Mouse (Mus musculus): ENCODE data around the gene Adgrv1. TPM values are rescaled to one million over a fixed set of nuclear protein-coding genes. Genes with fewer than 3 reads are reported as not detected.

Adgrv1 gene
- polyA plus RNA-seq, 1 experiment = not detected

DNA sequence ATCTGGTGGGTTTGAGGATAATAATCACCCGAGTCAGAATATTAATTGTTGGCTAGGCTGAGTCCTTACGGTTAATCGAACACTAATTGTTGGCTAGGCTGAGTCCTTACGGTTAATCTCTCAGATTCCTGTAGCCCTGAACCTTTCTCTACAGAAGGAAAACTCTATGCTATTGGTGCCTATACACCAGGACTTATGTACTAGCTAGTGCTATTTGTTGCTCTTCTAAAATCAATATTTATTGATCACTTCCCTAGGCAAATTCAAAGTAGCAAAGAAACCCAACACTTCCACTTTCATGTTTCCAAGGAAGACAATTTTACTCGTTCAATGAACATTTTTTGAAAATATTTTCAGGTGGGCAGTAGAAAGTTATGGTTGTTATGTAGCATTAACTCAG is 278.4 kb downstream of the Adgrv1 start:
- Histone ChIP-seq H3K4me1 (ENCODE audit: control insufficient read depth, insufficient read depth, insufficient read length, low read length) (no peaks in the 10 kb centered on the region; the same call in none of the 2 replicates), H3K4me3 (ENCODE audit: insufficient read depth, low read depth, low read length) (no peak overlapping the region)

DNA sequence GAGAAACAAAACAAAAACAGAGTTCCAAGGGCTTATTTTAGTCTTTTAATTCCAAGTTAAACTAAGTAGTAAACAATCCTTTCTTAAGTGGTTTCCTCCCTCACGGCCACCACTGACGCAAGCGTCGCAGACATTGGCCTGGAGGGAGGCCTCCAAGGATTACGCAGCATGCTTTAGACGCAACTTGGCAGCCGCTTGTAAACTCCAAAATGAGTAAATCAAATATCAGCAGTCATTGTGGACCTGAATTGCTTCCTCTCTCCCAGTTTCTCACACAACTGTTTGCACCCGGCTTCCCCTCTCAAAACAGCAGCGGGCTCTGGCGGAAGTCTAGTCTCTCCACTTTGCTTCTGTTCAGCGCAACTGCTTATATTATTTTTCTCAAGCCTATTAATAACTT is 280.7 kb downstream of the Adgrv1 start:
- H3K27ac ChIP-seq (replicated peaks; ENCODE audit: low read depth, low read length) = no peak overlapping the region
- no peaks in the 10 kb centered on the region; the same call in 1 of the 2 replicates for H3K4me1 ChIP-seq (ENCODE audit: control insufficient read depth, insufficient read depth, insufficient read length, low read length)
- H3K4me3 ChIP-seq (ENCODE audit: insufficient read depth, low read depth, low read length) = peak overlapping the region; percentile 1; the same call in 1 of the 2 replicates

More for the DNA sequence above, 278.4 kb downstream of the Adgrv1 start:
- no peak overlapping the region for H3K27ac ChIP-seq (replicated peaks; ENCODE audit: low read depth, low read length)

DNA sequence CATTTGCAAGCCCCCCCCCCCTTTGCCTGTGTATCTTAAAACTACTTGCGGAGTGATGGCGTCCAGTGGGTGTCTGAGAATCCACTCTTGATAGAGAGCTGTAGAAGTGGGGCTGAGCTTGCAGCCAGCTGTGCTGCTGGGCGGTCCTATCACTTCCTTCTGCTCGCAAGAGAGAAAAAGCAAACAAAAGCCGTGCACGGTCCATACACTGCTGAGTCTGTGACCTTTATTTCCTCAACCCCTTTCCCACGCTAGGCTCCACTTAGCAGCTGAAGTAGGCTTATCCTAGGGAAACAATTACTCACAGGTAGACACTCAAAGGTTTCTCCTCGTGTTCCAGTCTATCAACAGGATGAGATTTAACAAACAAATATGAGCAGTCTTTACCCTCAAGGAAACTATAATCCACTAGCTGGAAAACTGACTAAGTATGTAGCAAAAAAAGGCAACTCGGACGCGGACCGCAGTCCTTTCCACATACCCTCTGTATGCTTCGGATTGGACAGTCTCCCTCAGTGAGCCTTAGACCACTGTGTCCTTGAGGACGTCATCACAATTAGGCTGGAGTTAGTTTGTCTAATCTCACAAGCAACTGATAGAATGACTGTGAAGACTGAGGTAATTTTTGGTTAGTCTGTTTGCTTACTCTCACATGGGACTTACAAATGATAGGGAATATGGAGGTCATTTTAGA is 281.3 kb downstream of the Adgrv1 start:
- peak overlapping the region; percentile 87 for H3K27ac ChIP-seq (replicated peaks; ENCODE audit: low read depth, low read length)
- H3K4me3 ChIP-seq (ENCODE audit: insufficient read depth, low read depth, low read length) = peak overlapping the region; percentile 40
- no peaks in the 10 kb centered on the region; the same call in 1 of the 2 replicates for H3K4me1 ChIP-seq (ENCODE audit: control insufficient read depth, insufficient read depth, insufficient read length, low read length)

DNA sequence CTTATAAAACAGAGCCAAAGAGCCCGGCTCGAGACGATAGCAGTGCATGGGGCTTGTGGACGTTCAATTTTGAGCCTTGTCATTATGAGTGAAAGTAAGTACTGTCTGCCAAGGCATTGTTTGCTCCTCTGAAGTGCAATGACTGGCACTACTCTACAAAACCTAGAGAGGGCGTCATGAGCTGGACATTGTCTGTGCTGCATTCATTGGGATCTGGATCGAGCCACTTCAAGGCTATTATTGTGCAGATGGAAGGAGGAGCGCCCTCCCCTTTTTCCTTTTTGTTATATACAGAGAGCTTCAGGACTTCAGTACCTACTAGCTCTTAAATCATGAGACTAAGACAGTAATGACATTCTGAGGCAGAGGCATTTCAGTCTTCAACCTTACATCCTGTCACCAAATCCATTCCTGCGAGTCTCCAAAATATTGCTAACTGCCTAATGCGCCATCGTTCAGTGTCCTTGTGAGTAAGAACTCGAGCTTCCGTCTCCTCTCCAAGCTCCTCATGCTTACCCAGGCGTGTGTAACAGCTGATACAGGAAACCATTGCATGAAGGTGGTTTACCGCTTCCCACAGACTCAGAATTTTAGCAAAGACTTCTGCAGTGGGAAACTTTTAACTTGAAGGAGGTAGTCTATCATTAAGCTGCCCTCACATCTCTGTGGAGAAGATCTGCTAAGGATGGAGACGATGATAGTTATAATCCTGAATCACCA is 285.5 kb downstream of the Adgrv1 start:
- H3K27ac ChIP-seq (replicated peaks; ENCODE audit: low read depth, low read length) = no peak overlapping the region
- H3K4me3 ChIP-seq (ENCODE audit: insufficient read depth, low read depth, low read length) = no peak overlapping the region
- H3K4me1 ChIP-seq (ENCODE audit: control insufficient read depth, insufficient read depth, insufficient read length, low read length) = no peaks in the 10 kb centered on the region

DNA sequence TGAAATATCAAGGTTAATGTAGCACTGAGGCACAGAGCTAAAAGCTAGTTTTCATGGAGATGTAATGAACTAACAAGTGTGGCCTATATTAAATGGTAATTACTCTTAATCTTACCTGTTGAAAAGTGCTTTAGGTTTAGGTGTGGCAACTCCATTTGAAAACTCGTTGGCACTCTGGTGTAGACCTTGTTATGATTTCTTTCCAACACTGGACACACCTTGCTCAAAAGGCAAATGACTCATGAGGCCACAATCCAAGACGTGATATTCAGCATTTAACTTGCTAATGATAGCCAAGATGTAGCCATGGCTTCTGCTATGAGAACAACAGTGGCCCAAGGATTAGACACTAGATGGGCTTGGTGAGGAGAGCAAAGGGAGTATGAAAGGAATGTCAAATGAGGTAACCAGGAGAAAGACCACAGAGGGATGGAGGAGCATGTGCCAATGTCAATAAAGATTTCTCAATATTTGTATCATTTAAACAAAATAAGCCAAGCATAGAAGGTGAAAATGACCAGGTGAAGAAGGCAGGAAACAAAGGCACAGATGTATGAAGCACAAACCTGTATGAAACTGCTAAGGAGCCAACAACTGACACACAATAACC is 289.9 kb downstream of the Adgrv1 start:
- no peak overlapping the region for H3K27ac ChIP-seq (replicated peaks; ENCODE audit: low read depth, low read length)
- H3K4me1 ChIP-seq (ENCODE audit: control insufficient read depth, insufficient read depth, insufficient read length, low read length) = no peaks in the 10 kb centered on the region
- H3K4me3 ChIP-seq (ENCODE audit: insufficient read depth, low read depth, low read length) = no peak overlapping the region

DNA sequence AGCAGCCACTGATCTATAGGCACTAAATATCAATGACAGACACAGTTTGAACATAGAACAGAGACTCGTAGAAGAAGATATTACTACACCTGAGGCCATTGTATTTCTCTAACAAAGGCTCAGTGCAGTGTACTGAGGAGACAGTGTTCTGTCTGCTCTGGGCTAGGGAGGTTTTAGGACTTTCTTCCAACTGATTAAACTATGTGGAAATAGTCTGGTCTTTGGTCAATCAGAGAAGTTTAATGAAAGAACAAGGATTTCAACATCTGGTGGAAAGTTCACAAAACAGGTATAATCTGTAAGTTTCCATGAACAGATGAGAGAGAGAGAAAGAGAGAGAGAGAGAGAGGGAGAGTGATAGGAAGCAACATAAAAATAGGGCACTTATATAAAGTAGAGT is 297.7 kb downstream of the Adgrv1 start:
- H3K27ac ChIP-seq (replicated peaks; ENCODE audit: low read depth, low read length) = no peak overlapping the region

DNA sequence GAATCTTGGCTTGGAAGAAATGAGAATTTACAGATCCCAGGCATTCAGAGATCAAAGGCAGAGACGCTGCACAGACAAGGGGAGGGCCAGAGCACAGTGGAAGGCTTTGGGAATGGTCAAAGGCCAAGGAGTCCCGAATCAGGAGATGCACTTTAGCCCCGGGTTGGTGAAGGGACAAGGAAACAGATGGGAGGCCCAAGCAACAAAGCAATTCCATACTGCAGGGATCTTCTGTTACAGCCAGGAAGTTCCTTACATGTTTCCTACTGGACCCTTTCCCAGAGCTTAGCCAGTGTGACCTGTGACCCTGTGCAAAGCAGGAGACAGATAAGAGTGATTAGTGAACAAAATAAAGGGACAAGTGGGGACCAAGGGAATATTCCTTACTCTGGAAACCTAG is 300.9 kb downstream of the Adgrv1 start:
- H3K4me3 ChIP-seq (ENCODE audit: insufficient read depth, low read depth, low read length) = no peak overlapping the region
- no peaks in the 10 kb centered on the region for H3K4me1 ChIP-seq (ENCODE audit: control insufficient read depth, insufficient read depth, insufficient read length, low read length)
- H3K27ac ChIP-seq (replicated peaks; ENCODE audit: low read depth, low read length) = no peak overlapping the region

More for the DNA sequence above, 297.7 kb downstream of the Adgrv1 start:
- H3K4me3 ChIP-seq (ENCODE audit: insufficient read depth, low read depth, low read length) = no peak overlapping the region
- no peaks in the 10 kb centered on the region for H3K4me1 ChIP-seq (ENCODE audit: control insufficient read depth, insufficient read depth, insufficient read length, low read length)

DNA sequence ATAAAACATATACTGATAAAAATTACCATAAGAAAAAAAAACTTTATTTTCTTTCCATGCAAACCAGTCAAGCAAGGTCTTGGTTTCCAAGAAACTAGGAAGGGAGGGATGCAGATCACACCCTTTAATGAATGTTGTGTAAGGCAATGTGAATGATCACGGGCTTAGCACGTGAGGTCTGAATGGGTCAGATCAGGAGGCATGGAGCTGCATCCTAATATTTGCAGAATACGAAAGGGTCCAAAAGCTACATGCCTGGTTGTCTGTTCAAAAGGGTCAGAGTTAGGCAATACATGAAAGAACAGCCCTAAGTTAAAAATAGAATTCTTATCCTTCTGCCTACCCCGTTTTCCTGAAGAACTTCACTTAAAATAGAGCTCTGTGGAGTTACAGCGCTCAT is 303.2 kb downstream of the Adgrv1 start:
- Histone ChIP-seq H3K27ac (replicated peaks; ENCODE audit: low read depth, low read length) (no peak overlapping the region), H3K4me3 (ENCODE audit: insufficient read depth, low read depth, low read length) (no peak overlapping the region), H3K4me1 (ENCODE audit: control insufficient read depth, insufficient read depth, insufficient read length, low read length) (no peaks in the 10 kb centered on the region)

DNA sequence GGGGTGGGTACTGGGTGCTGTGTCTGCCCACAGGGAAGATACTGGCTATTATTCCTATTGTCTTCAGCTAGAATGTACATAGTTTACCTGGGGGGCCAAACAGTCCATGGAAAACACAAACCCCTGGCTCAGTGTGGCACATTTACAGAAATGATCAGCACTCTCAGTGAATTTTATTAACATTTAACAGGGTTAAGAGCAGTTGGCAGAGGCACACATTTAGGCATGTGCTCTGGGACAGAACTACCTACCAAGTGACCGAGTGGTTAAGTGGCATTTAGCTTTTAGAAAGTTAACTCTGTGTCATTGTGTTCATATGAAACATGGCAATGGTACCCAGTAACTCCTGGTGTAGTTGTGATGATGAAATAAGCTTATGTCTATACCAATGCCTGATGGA is 304.8 kb downstream of the Adgrv1 start:
- H3K4me1 ChIP-seq (ENCODE audit: control insufficient read depth, insufficient read depth, insufficient read length, low read length) = no peaks in the 10 kb centered on the region
- no peak overlapping the region for H3K4me3 ChIP-seq (ENCODE audit: insufficient read depth, low read depth, low read length)
- no peak overlapping the region for H3K27ac ChIP-seq (replicated peaks; ENCODE audit: low read depth, low read length)

DNA sequence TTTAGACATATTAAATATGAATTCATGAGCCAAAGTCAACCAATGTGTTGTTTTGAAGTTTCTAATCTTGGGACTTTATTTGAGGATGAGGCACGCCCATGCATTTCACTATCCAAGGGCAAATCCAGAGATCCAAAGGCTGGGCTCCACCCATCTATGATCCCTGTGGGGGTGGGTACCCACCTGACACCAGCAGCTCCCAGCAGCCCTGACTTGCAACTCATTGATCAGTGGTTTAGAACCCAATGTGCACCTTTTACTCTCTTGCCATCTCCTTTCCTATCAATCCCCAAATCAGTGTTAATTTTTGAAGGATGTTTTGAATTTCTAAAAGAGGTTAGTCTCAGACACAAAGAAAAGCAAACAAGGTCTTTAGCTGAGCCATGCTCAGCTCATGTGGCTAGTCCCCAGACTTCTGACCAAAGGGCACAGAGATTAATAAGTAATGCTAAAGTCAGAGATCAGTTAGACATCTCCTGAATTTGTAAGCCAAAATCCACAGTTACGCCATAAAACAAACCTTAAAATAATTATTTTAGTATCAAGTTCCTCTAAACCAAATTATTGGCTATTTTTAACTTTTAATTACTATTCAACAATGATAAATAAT is 307.2 kb downstream of the Adgrv1 start:
- Histone ChIP-seq H3K4me1 (ENCODE audit: control insufficient read depth, insufficient read depth, insufficient read length, low read length) (no peaks in the 10 kb centered on the region), H3K27ac (replicated peaks; ENCODE audit: low read depth, low read length) (no peak overlapping the region), H3K4me3 (ENCODE audit: insufficient read depth, low read depth, low read length) (no peak overlapping the region)

DNA sequence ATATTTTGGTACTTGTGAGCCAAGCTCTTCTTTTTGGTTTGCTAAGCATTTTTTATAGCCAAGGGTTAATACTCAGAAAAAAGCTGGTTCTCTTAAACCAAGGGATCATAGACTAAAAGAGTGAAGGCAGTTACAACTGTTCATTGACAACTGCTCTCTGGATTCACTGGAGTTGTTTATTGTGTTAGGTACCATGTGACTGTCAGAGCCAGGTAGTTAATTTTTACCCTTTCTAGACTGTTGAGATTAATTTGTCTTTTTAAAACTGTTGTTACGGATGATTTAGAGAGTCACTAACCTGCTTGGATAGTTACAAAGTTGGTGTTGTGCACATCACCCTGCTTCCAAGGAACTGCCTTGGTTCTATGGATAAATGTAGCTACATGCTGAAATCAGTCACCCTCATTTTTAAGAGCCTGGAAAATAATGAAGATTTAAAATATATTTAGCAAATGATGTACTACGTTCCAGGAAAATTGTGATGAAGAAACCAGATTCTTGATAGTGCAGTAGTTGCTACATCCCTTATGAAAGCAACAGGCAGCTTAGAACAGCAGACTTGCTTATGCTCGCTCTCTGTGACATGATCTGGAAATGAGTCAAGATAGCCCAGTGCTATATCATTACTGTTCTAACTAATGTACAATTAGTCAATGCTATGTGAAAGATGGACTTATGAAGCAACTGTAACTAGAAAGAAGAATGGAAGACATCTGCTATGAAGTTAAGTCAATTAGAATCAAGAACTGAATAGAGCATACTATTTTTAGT is 309.2 kb downstream of the Adgrv1 start:
- no peaks in the 10 kb centered on the region for H3K4me1 ChIP-seq (ENCODE audit: control insufficient read depth, insufficient read depth, insufficient read length, low read length)
- H3K4me3 ChIP-seq (ENCODE audit: insufficient read depth, low read depth, low read length) = no peak overlapping the region
- H3K27ac ChIP-seq (replicated peaks; ENCODE audit: low read depth, low read length) = no peak overlapping the region

DNA sequence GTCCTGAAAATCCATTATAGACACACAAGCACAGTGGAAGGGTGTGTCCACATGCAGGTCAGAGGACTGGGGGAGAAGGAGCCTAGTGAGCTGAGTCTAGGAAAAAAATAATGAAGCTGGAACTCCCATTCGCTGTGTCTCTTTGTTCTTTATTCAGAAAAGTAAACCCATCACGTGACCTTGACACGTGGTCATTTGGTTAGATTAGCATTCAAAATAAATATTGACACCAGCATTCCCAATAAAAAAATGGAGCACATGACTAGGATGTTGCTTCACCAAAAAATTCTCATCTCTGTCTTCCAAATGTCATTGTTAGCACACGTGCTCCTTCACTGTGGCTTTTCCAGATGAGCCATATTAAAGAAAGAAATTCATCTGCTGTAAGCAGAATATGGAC is 316.4 kb downstream of the Adgrv1 start:
- Histone ChIP-seq H3K27ac (replicated peaks; ENCODE audit: low read depth, low read length) (no peak overlapping the region), H3K4me3 (ENCODE audit: insufficient read depth, low read depth, low read length) (no peak overlapping the region), H3K4me1 (ENCODE audit: control insufficient read depth, insufficient read depth, insufficient read length, low read length) (0 out of 2 replicates have a peak, but pooled peaks cover 2% of the 10 kb centered on the region)

DNA sequence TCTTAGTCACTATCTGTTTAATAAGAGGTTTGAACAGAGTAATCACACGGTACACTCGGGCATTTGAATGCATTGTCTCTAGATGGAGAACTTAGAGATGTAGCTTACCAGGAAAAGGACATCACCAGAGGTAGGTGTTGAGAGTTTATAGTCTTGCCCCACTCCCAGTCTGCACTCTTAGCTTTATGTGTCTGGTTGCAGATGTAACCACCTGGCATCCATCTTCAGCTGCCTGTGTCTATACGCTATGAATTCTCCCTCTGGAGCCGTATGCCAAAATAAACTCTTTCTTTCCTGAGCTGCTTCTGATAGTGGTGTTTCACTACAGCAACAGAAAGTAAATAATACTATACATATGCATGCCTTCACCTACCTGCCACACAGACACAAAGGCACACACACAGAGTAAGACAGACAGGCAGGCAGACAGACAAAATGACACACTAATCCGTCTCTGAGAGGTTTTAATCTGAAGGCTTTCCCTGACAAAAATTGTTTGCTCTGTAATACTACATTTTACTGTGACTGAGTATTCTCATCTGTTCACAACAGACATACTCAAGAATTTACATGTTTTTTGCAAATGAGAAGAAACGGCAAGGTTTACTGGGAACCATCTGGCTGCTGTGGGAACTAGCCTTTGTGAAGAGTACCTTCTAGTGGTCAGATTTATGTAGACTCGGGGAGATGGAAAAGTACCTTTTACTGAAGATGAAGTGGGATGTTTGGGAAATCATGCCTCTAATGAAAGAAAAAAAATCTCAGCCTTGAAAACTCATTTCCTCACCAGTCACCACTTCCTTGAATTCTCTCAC is 318.4 kb downstream of the Adgrv1 start:
- Histone ChIP-seq H3K27ac (replicated peaks; ENCODE audit: low read depth, low read length) (no peak overlapping the region), H3K4me1 (ENCODE audit: control insufficient read depth, insufficient read depth, insufficient read length, low read length) (0 out of 2 replicates have a peak, but pooled peaks cover 2% of the 10 kb centered on the region), H3K4me3 (ENCODE audit: insufficient read depth, low read depth, low read length) (no peak overlapping the region)

DNA sequence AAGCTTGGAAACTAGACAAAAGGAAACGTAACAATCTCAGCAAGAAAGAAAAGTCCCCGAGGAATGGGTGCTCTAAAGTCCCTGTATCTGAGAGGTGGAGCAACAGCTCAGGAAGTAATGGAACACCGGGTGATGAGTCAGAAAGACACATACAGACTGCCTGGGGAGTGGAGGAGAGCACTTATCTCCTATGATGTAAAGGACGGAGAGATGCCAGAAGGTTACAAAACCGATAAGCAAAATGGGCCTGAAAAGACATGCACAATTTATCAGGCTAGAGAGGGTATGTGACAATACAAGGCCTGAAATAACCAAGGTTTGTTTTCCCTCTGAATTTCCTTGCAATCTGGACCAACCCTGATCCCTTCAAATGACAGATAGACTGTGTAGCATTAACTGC is 320.8 kb downstream of the Adgrv1 start:
- Histone ChIP-seq H3K4me3 (ENCODE audit: insufficient read depth, low read depth, low read length) (no peak overlapping the region), H3K27ac (replicated peaks; ENCODE audit: low read depth, low read length) (no peak overlapping the region), H3K4me1 (ENCODE audit: control insufficient read depth, insufficient read depth, insufficient read length, low read length) (0 out of 2 replicates have a peak, but pooled peaks cover 2% of the 10 kb centered on the region)

Measured in brown adipose tissue, adult 24 weeks (tissue).